Mouse (Mus musculus) ovary, postnatal 36 days (tissue): Measurements from ENCODE around the gene Traf3ip2.

Source experiments
- DNase-seq: peaks from one replicate; pipeline ENCODE4 v3.0.0; 2022; ENCODE audit warnings: low spot score, mixed read lengths

Traf3ip2 gene

DNA sequence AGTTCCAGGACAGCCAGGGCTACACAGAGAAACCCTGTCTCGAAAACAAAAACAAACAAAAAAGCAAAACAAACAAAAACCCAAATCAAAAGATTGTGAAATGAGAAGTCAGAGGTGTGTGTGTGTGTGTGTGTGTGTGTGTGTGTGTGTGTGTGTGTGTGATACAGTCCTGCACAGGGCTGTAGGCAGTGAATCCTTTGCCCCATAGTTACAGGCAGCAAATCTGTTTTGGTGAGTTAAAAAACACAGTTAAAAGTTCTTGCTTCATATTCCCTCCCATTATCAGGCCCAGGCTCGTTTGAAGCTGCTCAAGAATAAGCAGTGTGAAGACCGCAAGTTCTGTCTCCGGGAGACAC lies at the start of gene Traf3ip2:
Gene Traf3ip2, plus strand, starts transcription at position 302 of the 356 bp plus-strand sequence.
- no peak for DNase-seq

DNA sequence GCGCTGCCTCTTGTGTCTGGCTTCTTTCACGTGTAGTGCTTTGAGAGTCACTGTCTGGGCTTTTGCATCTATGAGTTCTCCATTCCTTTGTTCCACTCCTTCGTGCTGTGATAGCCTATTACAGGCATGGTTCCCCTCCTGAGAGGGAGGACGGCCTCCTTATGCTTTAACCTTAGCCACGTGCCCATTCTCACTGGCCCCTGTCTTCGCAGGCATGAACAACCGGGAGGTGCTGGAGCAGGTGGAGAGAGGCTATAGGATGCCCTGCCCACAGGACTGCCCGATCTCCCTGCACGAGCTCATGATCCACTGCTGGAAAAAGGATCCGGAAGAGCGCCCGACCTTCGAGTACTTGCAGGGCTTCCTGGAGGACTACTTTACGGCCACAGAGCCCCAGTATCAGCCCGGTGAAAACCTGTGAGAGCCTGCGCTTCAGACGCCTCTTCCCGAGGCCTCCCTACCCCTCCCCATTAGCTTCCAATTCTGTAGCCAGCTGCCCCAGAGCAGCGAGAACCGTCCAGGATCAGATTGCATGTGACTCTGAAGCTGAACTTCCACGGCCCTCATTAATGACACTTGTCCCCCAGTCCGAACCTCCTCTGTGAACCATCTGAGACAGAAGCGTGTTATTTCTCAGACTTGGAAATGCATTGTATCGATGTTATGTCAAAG lies 49.0 kb upstream of the Traf3ip2 start:
- no peak for DNase-seq

DNA sequence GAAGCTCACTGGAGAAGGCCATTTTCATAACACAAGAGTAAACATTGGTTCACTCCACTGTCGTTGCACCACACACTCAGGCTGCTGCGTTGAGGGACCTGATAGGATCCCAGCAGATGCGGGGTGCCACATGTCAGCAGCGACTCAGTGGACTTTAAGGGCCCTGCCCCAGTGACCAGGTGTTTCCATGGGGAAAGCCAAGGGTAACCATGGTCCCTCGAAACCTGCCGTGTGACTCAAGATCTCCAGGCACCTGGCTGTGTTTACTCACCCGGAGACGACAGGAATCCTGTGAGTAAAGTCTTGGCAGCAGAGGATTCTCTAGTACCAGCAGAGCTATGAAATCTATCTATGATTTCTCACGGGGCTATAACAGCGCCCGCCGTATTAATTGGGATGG lies 45.8 kb upstream of the Traf3ip2 start:
- DNase-seq, result no peak

DNA sequence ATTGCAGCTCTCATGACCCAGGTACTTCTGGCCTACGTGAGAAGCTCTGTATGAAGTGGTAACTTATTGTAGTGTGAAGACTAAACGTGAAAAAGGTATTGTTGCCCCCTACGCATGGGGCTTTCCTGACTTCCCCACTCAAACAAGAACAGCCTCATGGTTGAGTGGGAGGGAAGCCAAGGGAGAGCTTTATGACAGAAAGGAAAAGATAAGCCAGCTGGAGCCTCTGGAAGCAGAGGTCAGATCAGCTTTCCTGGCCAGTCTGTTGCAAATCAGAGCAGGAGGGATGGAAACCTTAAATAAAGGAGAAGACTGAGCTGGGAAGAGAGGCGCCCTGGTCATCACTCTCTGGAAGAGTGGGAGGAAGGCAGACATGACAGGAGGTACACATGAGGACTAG lies 43.7 kb upstream of the Traf3ip2 start:
- DNase-seq, result no peak

DNA sequence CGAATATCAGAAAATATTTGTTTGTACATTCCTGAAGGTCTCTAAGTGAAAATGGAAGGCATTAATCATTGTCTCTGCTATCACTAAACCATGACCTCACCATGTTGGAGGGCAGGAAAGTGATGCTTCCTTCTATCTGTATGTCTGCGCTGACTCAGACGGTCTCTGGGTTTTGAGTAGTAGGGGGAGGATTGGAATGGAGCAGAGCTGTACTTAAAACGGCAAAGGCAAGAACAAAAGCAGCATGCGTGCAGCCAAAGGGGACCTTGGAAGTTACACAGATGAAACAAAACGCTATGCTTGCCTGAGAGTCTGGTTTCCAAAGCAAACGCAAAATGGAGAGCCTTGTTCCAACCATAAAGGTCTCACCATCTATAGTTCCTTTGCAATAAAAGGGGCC lies 41.7 kb upstream of the Traf3ip2 start:
- DNase-seq, result no peak

DNA sequence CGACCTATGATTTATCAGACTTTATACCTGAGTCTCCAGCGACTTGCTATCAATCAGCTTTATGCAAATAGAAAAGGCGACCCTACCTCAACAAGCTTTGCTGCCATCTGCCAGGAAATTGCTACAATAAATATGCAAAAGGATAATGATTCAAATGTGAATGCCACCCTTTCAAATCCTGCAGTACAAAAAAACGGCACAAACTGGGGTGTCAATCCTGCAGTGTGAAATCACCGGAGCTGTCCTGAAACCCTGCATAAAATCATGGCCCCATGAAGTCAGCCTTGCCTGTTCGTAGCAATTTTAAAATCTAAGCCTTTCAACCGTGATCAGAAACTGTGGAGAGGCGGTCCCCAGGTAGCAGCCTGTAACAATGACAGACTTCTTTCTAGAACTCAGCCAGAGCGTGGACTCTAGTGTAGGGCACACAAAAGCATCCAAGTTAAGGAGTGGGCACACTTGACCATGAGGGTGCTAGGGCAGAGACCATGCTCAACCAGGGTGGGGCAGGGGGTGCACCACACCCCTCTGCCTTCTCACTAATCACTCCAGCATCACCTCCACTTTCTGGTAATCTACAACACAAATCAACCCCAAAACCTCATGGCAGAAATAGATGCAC lies 40.6 kb upstream of the Traf3ip2 start:
- no peak for DNase-seq

DNA sequence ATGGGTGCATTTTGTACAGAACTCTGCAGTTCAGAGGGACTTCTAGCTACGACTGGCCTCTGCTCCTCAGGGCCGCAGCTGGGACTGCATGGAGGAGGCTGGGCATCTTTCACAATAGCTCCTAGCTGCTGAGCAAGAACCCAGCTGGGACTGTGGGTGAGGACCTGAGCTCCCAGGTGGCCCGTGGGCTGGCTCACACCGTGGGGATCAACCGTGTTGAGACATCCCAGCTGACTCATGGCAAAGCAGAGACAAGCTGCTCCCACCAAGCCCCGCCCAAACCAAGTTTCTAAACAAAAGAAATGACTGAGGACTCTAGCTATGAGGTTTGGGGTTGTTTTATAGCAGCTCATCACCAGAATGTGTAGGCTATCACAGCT lies 40.1 kb upstream of the Traf3ip2 start:
- no peak for DNase-seq

DNA sequence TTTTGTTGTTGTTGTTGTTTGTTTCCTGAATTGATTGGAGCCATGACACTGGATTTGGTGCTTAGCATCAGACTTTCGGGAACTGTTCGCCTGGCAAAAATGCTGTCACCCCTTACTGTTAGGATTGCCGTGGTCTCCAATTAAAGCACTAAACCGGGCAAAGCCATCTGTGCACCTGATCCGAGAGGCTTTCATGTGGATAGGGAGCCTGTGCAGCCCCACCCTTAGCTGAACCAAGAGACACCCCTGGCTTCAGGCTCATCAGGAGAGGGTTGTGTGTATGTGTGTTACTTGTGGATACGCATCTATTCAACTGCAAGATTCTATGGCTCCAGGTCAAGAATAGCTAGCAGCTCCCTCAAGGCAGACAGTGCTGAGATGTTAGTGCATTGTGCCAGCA lies 36.3 kb upstream of the Traf3ip2 start:
- no peak for DNase-seq

DNA sequence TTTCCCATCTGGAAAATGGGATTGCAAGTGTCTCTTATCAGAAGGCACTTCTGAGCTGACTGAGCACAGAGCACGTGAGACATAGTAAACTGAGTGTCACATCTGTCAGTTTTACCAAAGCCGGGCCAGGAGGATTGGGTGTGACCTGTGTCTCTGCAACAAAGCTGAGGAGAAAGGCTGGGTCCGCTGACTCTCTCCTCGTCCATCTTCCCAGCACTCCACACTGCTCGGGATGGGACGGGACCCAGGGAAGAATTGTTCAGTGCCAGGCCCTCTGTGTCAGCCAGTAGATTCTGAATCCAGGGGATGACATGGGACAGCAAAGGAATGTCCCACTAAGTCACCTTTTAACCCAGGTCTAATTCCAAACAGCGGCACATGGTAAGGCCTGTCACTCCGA lies 32.3 kb upstream of the Traf3ip2 start:
- DNase-seq, result no peak

DNA sequence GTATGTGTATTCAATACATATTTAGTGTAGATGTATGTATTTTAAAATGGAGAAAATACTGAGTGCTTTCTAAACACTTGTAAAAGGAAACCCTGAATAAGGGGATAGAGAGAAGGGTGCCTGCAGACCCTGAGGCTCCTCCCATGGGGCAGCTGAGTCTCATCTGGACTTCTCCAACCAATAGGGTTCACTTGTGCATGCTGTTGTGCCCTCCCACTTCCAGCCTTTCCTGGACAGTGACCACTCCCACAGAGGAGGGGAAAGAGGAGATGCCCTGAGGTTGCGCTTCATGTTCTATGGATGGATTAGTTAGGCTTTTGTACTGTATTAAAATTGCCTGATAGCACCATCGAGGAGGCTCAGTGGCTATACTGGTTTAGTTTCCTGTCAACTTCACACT lies 30.3 kb upstream of the Traf3ip2 start:
- no peak for DNase-seq

DNA sequence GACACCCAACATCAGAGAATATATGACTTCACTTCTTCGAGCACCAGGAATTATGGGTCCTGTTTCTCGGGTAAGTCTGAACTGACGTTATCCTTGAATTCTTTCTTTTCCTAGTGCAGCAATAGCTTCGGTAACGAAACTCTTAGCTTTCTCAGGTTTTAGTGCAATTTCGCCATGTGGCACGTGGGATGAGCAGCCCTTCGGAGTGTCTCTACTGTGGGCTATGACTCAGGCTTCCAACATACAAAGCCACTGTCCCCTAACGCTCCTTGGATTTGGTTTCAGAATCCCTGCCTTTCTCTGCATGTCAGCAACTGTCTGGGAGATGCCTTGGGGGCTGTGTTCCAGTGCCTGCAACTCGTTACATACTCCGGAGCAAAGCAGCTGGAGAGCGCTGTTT lies 29.0 kb upstream of the Traf3ip2 start:
- DNase-seq, result no peak

DNA sequence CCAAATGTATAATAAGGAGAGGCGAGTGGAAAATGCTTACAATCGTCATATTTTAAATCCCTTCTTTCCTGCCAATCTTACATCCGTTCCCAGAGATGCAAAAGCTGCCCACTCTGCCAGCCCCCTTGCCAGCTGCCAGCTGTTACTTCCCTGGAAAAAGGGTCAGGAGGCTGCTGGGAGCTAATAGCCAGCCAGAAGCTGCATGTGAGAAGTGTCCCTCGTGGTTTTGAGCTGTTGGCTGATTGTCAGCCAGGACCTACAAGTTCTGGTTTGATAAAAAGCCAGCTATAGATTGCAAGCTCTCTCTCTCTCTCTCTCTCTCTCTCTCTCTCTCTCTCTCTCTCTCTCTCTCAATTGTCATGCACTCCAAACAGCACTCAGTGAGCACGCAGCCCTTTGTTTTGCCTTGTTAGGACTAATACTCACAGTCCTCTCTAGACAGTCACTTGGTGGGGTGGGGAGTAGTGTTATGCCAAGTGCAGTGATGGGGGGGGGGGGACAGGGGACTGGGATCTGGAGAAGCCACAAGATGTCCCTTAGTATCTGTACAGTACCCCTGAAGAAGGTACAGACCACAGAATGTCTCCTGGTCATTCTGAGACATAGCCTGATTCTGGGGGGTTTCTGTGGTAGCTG lies 25.3 kb upstream of the Traf3ip2 start:
- DNase-seq, result no peak

DNA sequence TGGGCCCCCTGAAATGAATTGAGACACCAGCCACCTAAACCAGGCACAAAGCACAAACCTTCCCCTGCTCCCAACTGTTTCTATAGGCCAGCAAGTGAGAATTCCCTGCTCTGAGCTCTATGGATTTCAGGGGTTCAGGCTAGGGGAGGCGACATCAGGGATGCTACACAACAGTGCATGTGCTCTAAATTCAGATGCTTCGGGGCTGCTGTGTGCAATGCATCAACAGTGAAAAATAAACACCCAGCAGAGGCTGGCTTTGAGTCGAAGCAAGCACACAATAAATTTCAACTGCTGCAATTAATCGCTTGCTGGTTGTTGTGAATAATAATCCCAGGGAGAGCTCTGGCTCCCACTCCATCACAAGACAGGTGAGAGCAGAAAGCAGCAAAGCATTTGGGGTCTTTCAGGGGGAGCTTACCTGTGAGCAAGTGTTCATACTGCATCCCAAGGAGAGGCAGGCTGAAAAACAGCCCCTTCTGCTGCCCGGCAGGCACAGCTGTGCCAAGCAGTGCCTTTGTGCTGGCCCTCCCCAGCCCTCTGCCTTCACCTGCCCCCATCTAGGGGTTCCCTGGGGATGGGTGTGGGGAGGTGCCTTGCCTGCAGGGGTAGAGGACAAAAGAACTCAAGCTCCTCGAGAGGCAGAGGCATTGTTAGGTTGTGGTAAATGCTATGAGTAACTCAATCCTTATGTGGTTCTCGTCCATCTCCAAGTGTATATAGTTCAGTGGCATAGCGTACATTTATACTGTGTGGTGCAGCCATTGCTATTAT lies 24.6 kb upstream of the Traf3ip2 start:
- DNase-seq, result no peak

DNA sequence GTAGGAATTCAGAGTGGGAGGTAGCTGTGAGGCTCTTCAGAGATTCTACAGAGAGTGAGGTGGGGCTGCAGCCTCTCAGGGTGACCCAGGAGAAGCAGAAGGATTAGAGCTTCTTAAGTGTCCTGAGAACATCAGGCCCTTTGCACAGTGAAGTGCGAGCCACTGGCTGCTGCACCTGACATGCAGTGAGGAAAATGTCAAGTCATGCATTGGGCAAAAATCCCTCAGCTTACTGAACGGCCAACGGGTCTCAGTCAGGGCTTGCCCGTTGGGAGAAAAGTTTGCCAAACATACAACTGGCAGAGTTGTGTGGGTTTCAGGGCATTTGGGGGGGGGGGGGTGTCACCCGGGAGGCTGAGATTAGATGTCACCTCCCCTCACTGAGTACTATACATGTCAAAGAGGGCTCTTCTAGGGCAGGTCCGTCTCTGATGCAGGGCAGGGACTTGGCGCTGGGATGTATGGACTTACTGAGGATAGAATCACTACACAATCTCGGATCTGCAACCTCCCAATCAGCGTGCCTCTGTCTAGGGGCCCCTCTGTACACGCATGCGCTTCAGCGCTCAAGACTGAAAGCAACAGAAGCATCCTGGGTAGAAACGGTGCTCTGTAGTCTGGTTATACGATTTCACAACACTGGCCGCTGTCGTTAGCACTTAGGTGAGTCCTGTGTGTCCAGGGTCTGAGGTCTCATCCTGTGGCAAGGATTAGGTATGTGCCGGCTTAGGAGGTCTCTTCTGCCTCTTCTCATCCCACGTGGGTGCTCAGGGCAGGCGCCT lies 22.8 kb upstream of the Traf3ip2 start:
- DNase-seq, result no peak

DNA sequence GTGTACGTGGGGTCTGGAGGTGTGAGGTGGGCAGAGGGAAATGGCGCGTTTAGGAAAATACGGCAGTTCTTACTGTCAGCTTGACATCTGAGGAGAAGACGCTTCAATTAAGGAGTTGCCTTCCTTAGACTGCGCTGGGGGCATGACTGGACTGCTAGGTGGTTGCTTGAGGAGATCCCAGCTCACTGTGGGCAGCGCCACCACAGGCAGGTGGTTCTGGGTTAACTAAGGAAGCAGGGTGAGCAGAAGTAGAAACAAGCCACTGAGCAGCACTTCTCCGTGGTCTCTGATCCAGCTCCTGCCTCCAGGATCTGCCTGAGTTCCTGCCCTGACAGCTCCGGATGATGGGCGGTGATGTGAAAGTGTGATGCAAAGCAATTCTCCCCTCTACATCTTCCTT lies 22.1 kb upstream of the Traf3ip2 start:
- no peak for DNase-seq

DNA sequence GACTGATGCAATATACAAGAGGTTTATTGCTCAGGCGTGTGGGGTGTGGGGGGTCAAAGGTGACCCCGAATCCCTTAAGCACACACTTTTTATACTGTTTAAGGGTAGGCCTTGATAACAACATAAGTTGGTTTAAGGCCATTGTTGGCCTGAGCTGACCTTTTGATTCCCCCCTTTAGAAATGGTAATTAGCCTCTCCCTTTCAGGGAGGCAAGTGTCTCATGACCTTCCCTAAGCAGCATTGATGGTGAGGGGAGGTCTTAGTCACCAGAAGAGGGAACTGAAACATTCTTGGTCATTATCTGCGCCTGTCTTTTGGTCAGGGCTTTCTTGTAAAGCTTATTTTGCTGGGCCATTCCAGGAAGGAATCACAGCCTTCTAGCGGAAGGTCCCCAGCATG lies 20.2 kb upstream of the Traf3ip2 start:
- DNase-seq, result no peak

DNA sequence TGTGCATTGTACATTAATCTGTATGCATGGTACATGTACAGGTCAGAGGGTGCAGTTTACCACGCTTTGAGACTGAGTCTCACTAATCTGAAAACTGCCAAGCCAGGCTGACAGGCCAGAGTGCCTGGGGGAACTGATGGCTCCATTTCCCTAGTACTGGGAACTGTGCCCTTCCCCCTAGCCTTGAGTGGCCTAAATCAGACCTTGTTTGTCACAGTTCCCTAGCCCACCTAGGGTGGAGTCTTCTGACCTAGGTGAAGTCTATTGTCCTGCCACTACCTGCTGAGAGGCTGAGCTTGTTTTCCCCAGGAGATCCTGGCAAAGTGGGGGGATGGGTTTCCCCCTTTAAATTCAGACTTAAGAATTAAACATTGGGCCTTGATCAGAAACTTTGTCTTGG lies 18.0 kb upstream of the Traf3ip2 start:
- DNase-seq, result no peak

DNA sequence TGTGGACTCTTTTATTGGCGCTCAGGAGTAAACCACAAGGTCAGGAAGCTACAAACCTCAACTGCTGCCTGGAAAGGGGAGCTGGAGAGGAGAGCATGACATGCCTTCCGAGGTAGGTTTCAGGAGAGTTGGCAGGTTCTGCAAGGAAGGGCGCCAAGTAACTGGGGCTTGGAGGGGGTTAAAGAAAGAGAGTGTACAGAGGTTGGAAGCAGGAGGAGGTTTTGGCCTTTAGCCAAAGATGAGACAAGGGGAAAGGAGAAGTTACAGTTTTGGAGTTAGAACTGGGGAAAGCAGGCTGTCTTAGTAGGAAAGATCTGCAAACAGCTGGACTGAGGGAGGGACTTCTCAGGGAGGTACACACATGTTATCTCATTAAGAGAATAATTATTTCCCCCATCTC lies 16.9 kb upstream of the Traf3ip2 start:
- DNase-seq, result no peak

DNA sequence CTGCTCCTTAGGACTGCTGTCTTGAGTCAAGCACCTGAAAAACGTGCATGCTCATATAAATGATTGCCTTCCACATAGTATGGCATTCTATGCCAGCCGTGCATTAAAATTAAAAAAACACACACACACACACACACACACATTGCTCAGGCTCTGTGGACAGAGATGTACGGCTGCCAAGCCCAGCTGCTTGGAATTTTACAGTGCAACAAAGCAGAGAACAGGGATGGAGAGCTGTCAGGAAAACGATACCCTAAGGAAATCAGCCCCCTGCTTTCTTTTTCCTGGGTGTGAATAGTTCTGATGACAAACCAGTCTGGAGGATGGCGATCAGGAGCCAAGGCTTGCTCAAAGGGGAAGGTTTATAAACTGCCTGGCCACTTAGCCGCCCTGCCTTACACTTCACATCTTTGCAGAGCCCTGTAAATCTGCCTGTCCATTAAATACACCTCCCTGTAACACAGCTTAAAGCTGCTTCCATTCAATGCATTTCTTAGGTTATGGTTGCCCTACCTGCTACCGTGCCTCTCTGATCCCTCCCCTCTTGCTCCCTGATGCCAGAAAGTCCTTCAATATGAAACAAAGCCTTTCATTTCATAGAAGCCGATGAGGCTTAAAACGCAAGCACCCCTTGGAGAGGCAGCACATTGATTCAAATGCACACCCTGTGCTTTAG lies 15.5 kb upstream of the Traf3ip2 start:
- no peak for DNase-seq

DNA sequence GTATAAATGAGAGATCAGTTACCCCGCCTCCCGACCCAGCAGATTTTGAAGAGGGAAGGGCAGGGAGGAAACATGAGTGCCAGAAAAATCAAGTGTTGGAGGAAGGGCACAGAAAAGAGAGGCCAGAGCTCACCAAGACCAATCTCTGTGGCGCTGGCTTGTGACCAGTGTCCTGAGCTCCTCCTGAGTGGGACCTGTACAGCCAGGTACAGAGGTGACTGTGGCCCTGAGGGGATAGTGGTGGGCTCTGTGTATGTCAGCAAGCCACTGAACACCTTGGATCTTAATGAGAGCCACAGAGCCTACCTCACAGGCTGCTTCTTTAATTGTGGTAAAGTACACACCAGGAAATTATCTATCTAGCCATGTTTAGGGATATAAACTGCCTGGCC lies 14.9 kb upstream of the Traf3ip2 start:
- DNase-seq, result no peak

DNA sequence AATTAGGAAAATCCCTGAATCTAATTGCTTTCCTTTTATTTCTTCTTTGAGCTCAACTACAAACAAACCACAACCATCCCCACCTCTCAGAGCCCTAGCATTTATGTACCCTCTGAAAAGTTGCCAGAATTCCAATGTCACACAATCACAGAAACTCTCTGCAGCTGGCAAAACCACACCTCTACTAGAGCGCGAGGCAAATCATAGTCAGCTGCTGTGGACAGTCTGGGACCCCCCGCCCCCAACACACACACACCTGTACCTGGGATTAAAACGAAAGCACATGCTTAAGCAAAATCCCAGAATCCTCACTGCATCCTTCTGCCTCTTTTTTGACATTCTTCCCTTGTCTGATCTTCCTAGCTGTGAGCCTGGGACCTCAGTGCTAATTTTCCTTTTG lies 13.1 kb upstream of the Traf3ip2 start:
- DNase-seq, result no peak

DNA sequence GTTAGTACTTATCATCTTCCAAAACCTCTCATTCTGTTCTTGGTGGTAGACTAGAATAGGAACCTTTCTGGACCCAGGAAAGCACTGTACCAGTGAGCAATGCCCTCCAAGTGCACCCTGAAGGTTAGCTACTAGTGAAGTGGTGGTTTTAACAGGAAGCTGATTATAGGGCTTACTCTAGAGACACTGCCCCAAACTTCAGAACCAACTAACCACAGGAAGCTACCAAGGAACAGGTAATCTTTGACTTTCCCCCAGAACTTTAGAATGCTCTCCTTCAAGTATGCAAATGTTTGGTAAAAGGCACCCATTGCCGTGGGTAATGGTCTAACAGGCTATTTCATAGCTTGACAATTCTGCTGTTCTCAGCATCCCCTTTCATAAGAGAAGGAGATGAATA lies 12.6 kb upstream of the Traf3ip2 start:
- DNase-seq, result no peak
